Mouse (Mus musculus) myocyte (in vitro differentiated cells): ENCODE results near the gene Gm28230.
A peak's percentile ranks its signal among the peaks of the same experiment; 100 is the strongest.

Source experiments
- CEBPB ChIP-seq: IDR thresholded peaks from 2 replicates; pipeline ENCODE4 v1.6.1; 2011; ENCODE audit warnings: mild to moderate bottlenecking, moderate library complexity; ENCODE audit not compliant: poor library complexity, insufficient read depth, severe bottlenecking
- E2F4 ChIP-seq: IDR thresholded peaks from one replicate; pipeline ENCODE4 v1.6.1; 2011; ENCODE audit warnings: mild to moderate bottlenecking, control low read depth, moderate library complexity; ENCODE audit not compliant: insufficient read depth
- MAX ChIP-seq: IDR thresholded peaks from one replicate; pipeline ENCODE4 v1.6.1; 2011; ENCODE audit warnings: low read depth, mild to moderate bottlenecking, control low read depth
- MYOD1 ChIP-seq, 3 experiments: IDR thresholded peaks; one replicate each; pipeline ENCODE4 v1.6.1; 2011; ENCODE audit warnings: control low read depth in 2 of 3, low read depth in 2 of 3, mild to moderate bottlenecking in 2 of 3, moderate library complexity in 1 of 3; ENCODE audit not compliant: insufficient read length in 2 of 3, control insufficient read depth in 1 of 3
- MYOG ChIP-seq, 3 experiments: IDR thresholded peaks; one replicate each; pipeline ENCODE4 v1.6.1; 2011; ENCODE audit warnings: control low read depth in 2 of 3, low read depth in 2 of 3, mild to moderate bottlenecking in 2 of 3; ENCODE audit not compliant: insufficient read length in 2 of 3, control insufficient read depth in 1 of 3, insufficient read depth in 1 of 3
- POLR2A ChIP-seq: IDR thresholded peaks from one replicate; pipeline ENCODE4 v1.6.1; 2011; ENCODE audit warnings: low read depth, mild to moderate bottlenecking, control low read depth, moderate library complexity; ENCODE audit not compliant: insufficient read length
- POLR2AphosphoS2 ChIP-seq: IDR thresholded peaks from one replicate; pipeline ENCODE4 v1.6.1; 2011; ENCODE audit warnings: low read depth, control low read depth; ENCODE audit not compliant: insufficient read length
- REST ChIP-seq: IDR thresholded peaks from one replicate; pipeline ENCODE4 v1.6.1; 2011; ENCODE audit warnings: mild to moderate bottlenecking, control low read depth, moderate library complexity; ENCODE audit not compliant: insufficient read depth, insufficient read length
- SRF ChIP-seq: IDR thresholded peaks from one replicate; pipeline ENCODE4 v1.6.1; 2011; ENCODE audit warnings: low read depth; ENCODE audit not compliant: control insufficient read depth, insufficient read length
- TCF12 ChIP-seq: IDR thresholded peaks from one replicate; pipeline ENCODE4 v1.6.1; 2011; ENCODE audit warnings: mild to moderate bottlenecking, control low read depth; ENCODE audit not compliant: poor library complexity, insufficient read depth, severe bottlenecking
- TCF3 ChIP-seq: IDR thresholded peaks from one replicate; pipeline ENCODE4 v1.6.1; 2011; ENCODE audit warnings: low read depth, control low read depth; ENCODE audit not compliant: insufficient read length
- USF1 ChIP-seq: IDR thresholded peaks from one replicate; pipeline ENCODE4 v1.6.1; 2011; ENCODE audit warnings: low read depth, mild to moderate bottlenecking, control low read depth, moderate library complexity

DNA sequence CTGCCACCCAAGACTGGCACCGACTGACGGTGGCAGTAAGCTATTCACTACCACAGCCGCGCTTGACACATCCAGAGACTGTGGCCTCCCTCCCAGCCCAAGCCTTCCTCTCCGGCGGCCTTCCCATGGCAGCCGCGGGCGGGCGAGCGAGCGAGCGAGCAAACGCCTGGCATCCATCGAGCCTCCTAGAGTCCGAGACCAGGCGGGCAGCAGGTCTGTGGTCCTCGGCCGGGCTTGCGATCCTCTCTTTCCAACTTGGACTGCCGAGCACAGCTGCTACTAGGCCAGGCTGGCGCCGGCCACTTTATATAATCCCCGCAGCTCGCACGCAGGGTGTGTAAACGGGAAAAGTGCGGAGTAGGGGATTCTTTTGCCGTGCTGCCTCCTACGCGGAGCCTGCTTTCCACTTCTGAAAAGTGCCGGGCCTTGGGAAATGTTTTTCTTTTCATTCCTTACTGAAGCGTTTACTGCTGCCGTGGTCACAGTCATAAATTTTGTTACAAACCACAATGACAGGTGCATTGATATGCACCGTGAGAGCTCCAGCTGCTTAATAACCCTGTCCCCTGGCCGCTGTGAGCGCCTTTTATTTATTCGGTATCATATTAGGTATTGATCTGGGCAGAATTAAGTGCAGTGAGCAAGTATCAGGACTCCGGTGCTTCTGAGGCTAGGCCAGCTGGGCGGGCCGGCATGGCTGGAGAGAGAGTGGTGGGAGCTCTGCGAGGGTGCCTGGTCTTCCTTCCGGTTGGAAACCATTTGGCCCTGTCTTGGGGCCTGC lies 14.0 kb downstream of the Gm28230 start:
- TF ChIP-seq POLR2A (no peak), MYOG (IDR thresholded peaks at IDR 0.05; ENCODE audit: control insufficient read depth in 1 of 3, insufficient read depth in 1 of 3, insufficient read length in 2 of 3, low read depth in 2 of 3) (peak in 1 of 3 experiments; percentile 18), MAX (no peak), USF1 (no peak), TCF12 (no peak), CEBPB (no peak), REST (no peak), E2F4 (no peak), POLR2AphosphoS2 (no peak), TCF3 (no peak), MYOD1 (IDR thresholded peaks at IDR 0.05; ENCODE audit: control insufficient read depth in 1 of 3, insufficient read length in 2 of 3, low read depth in 2 of 3) (no peak), SRF (no peak)
